Mouse (Mus musculus) heart, embryonic 11.5 days (tissue): ENCODE data around the gene Mccc2. TPM values are rescaled to one million over a fixed set of nuclear protein-coding genes. Genes with fewer than 3 reads are reported as not detected.

Experiments used
- polyA plus RNA-seq: library from polyadenylated mRNA; unstranded; fragments of >200 nt; fragmentation: Nextera tagmentation; extraction: Ambion mirVana; gene quantifications from 2 replicates; pipeline ENCODE4 v1.2.1, GENCODE M21; 2014

The Mccc2 gene
- polyA plus RNA-seq, 1 experiment from 2014 or later = 31.0 TPM

Other genes starting within 250 kb of the Mccc2 start
- gene Cartpt, start 114.5 kb downstream of the Mccc2 start, polyA plus RNA-seq = 0.37 and 0.62 TPM in 2 replicates
- gene Bdp1, start 88.4 kb upstream of the Mccc2 start, polyA plus RNA-seq = 15.4 and 22.6 TPM in 2 replicates
- gene Serf1, start 92.4 kb upstream of the Mccc2 start, polyA plus RNA-seq = 118 and 128 TPM in 2 replicates
- 41.7 and 44.0 TPM in 2 replicates for gene Smn1, start 109.2 kb upstream of the Mccc2 start, polyA plus RNA-seq
- gene Naip2, start 186.5 kb upstream of the Mccc2 start, polyA plus RNA-seq = 0.11 and 0.15 TPM in 2 replicates
- 0.11 and 0.13 TPM in 2 replicates for gene Naip5, start 230.7 kb upstream of the Mccc2 start, polyA plus RNA-seq